Mouse (Mus musculus): Measurements from ENCODE around the gene Tgfbr1.

DNA sequence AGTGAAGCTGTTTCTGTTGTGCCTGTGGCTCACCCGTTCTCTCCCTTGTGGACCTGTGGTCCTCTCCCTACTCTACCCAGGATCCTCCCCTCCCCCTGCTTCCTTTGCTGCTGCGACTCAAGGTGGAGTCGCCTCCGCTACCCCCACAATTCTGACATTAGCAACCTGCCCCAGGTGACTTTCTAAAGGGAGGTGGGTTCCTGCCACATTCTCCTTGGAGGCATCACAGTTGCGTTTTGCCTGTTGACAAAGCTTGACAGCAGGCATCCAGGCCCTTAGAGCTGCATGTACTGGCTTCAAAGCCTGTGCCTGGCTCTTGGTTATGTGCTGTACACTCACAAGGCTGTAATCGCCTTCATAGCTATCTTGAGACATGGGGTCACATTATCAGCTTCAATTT lies 85.9 kb downstream of the Tgfbr1 start:
- TF ChIP-seq MAFK (IDR thresholded peaks at IDR 0.05; ENCODE audit: insufficient read depth, low read depth, low read length), result no peak
- no peak for TF ChIP-seq ZC3H11A (IDR thresholded peaks at IDR 0.05; ENCODE audit: borderline replicate concordance, low read depth, low read length)
